Mouse (Mus musculus): ENCODE data around the gene Hoxd11.

Hoxd11 gene

GRCm38 (mm10) chr2:74678891-74679595 is at the start of gene Hoxd11:
Gene Hoxd11, plus strand, starts transcription at chr2:74679557.
- in situ Hi-C loops (cut with MboI, MseI), result loop anchor here (25.0 kb wide), 1 partner anchor 908 kb away; no protein-coding TSS in a partner anchor

- in situ Hi-C loops (cut with MboI, MseI), result no loop called here
Observed at GRCm38 (mm10) chr2:74635412-74635811, 43.9 kb upstream of the Hoxd11 start.

GRCm38 (mm10) chr2:74642431-74642830 is 36.9 kb upstream of the Hoxd11 start:
- in situ Hi-C loops (cut with MboI, MseI), result no loop called here

- in situ Hi-C loops (cut with MboI, MseI), result no loop called here
Observed at GRCm38 (mm10) chr2:74645631-74646030, 33.7 kb upstream of the Hoxd11 start.

GRCm38 (mm10) chr2:74647082-74647864 is 32.1 kb upstream of the Hoxd11 start:
- in situ Hi-C loops (cut with MboI, MseI), result no loop called here

GRCm38 (mm10) chr2:74652996-74653340 is 26.4 kb upstream of the Hoxd11 start:
- in situ Hi-C loops (cut with MboI, MseI), result loop anchor here (25.0 kb wide), 2 partner anchors 691 to 1066 kb away; partner anchors contain the start of gene Chrna1

- in situ Hi-C loops (cut with MboI, MseI), result loop anchor here (25.0 kb wide), 2 partner anchors 692 to 1067 kb away; partner anchors contain the start of gene Chrna1
Observed at GRCm38 (mm10) chr2:74653781-74654535, 25.4 kb upstream of the Hoxd11 start.

- in situ Hi-C loops (cut with MboI, MseI), result loop anchor here (5.0 to 25.0 kb wide), 3 partner anchors 588 to 1068 kb away; partner anchors contain the start of gene Chrna1
Observed at GRCm38 (mm10) chr2:74654743-74655419, 24.5 kb upstream of the Hoxd11 start.

- in situ Hi-C loops (cut with MboI, MseI), result loop anchor here (5.0 to 25.0 kb wide), 3 partner anchors 588 to 1068 kb away; partner anchors contain the start of gene Chrna1
Observed at GRCm38 (mm10) chr2:74655420-74655781, 24.0 kb upstream of the Hoxd11 start.

GRCm38 (mm10) chr2:74655821-74656631 is 23.3 kb upstream of the Hoxd11 start:
- in situ Hi-C loops (cut with MboI, MseI), result loop anchor here (5.0 to 25.0 kb wide), 3 partner anchors 589 to 1069 kb away; partner anchors contain the start of gene Chrna1

GRCm38 (mm10) chr2:74656632-74657021 is 22.7 kb upstream of the Hoxd11 start:
- in situ Hi-C loops (cut with MboI, MseI), result loop anchor here (5.0 to 25.0 kb wide), 3 partner anchors 589 to 1069 kb away; partner anchors contain the start of gene Chrna1

GRCm38 (mm10) chr2:74657251-74658023 is 21.9 kb upstream of the Hoxd11 start:
- in situ Hi-C loops (cut with MboI, MseI), result loop anchor here (5.0 to 25.0 kb wide), 3 partner anchors 590 to 1070 kb away; partner anchors contain the start of gene Chrna1

- in situ Hi-C loops (cut with MboI, MseI), result loop anchor here (5.0 to 25.0 kb wide), 3 partner anchors 591 to 1071 kb away; partner anchors contain the start of gene Chrna1
Observed at GRCm38 (mm10) chr2:74658024-74658666, 21.2 kb upstream of the Hoxd11 start.

- in situ Hi-C loops (cut with MboI, MseI), result loop anchor here (5.0 to 25.0 kb wide), 3 partner anchors 592 to 1072 kb away; partner anchors contain the start of gene Chrna1
Observed at GRCm38 (mm10) chr2:74658667-74659371, 20.5 kb upstream of the Hoxd11 start.

GRCm38 (mm10) chr2:74659507-74660005 is 19.8 kb upstream of the Hoxd11 start, which contains the start of gene Evx2:
Gene Evx2, minus strand, starts transcription at chr2:74659557.
- in situ Hi-C loops (cut with MboI, MseI), result loop anchor here (5.0 to 25.0 kb wide), 4 partner anchors 365 to 1072 kb away; partner anchors contain the start of gene Chrna1

GRCm38 (mm10) chr2:74660421-74661375 is 18.7 kb upstream of the Hoxd11 start:
- in situ Hi-C loops (cut with MboI, MseI), result loop anchor here (10.0 to 25.0 kb wide), 3 partner anchors 366 to 1073 kb away; partner anchors contain the start of gene Chrna1
